Mouse (Mus musculus): ENCODE measurements around the gene Iqgap2.

- no peak for TF ChIP-seq POLR2A (IDR thresholded peaks at IDR 0.05; ENCODE audit: insufficient read depth, low read depth, low read length)
- no peak for TF ChIP-seq CTCF (IDR thresholded peaks at IDR 0.05)
Observed at GRCm38 (mm10) chr13:95651870-95652668, 239.7 kb downstream of the Iqgap2 start.

All from heart, adult 2 months (tissue).